Mouse (Mus musculus): Measurements from ENCODE around the gene 4930474N05Rik. TPM values are rescaled to one million over a fixed set of nuclear protein-coding genes. Genes with fewer than 3 reads are reported as not detected.

The 4930474N05Rik gene
- not detected in 2 replicates for polyA plus RNA-seq (2015; fragmentation: Nextera tagmentation; extraction: Ambion mirVana)

GRCm38 (mm10) chr14:36094617-36095016, at the start of gene 4930474N05Rik:
Gene 4930474N05Rik, plus strand, starts transcription at chr14:36094917.
- H3K4me3 ChIP-seq (ENCODE audit: low read depth, low read length) = no peak within 1 kb of the TSS
- no peaks in the 10 kb centered on the region for H3K9me3 ChIP-seq (replicated peaks; ENCODE audit: control insufficient read depth, low read length, poor library complexity, severe bottlenecking)
- H3K27me3 ChIP-seq (ENCODE audit: control insufficient read depth, insufficient read depth, low read depth, low read length) = no peaks in the 10 kb centered on the region
- no peak for ATAC-seq
- no peak within 1 kb of the TSS for H3K27ac ChIP-seq (ENCODE audit: low read length)
- no peaks in the 10 kb centered on the region for H3K4me1 ChIP-seq (ENCODE audit: control insufficient read depth, insufficient read depth, low read length)
- no peaks in the 10 kb centered on the region for H3K36me3 ChIP-seq (ENCODE audit: control insufficient read depth, insufficient read depth, low read length)
- H3K4me2 ChIP-seq (ENCODE audit: low read length) = no peak within 1 kb of the TSS
- no peak within 1 kb of the TSS for H3K9ac ChIP-seq (ENCODE audit: low read depth, low read length)

GRCm38 (mm10) chr14:36048746-36049391, 45.8 kb upstream of the 4930474N05Rik start:
- Histone ChIP-seq H3K36me3 (ENCODE audit: control insufficient read depth, insufficient read depth, low read length) (no peaks in the 10 kb centered on the region), H3K4me1 (ENCODE audit: control insufficient read depth, insufficient read depth, low read length) (no peaks in the 10 kb centered on the region), H3K4me2 (ENCODE audit: low read length) (no peak overlapping the region), H3K27me3 (ENCODE audit: control insufficient read depth, insufficient read depth, low read depth, low read length) (no peaks in the 10 kb centered on the region), H3K27ac (ENCODE audit: low read length) (no peak overlapping the region), H3K9ac (ENCODE audit: low read depth, low read length) (no peak overlapping the region), H3K9me3 (replicated peaks; ENCODE audit: control insufficient read depth, low read length, poor library complexity, severe bottlenecking) (no peaks in the 10 kb centered on the region), H3K4me3 (ENCODE audit: low read depth, low read length) (no peak overlapping the region)
- peak; percentile 70 for ATAC-seq
- 41% methylated on average over 9 of the region's 9 CpGs for WGBS

GRCm38 (mm10) chr14:36053281-36053680, 41.4 kb upstream of the 4930474N05Rik start:
- H3K9ac ChIP-seq (ENCODE audit: low read depth, low read length) = no peak overlapping the region

GRCm38 (mm10) chr14:36098528-36098927, 3.8 kb downstream of the 4930474N05Rik start:
- ATAC-seq = no peak
- Histone ChIP-seq H3K27ac (ENCODE audit: low read length) (no peak overlapping the region), H3K9ac (ENCODE audit: low read depth, low read length) (no peak overlapping the region), H3K36me3 (ENCODE audit: control insufficient read depth, insufficient read depth, low read length) (no peaks in the 10 kb centered on the region), H3K4me2 (ENCODE audit: low read length) (no peak overlapping the region), H3K4me3 (ENCODE audit: low read depth, low read length) (no peak overlapping the region), H3K27me3 (ENCODE audit: control insufficient read depth, insufficient read depth, low read depth, low read length) (no peaks in the 10 kb centered on the region), H3K9me3 (replicated peaks; ENCODE audit: control insufficient read depth, low read length, poor library complexity, severe bottlenecking) (no peaks in the 10 kb centered on the region), H3K4me1 (ENCODE audit: control insufficient read depth, insufficient read depth, low read length) (no peaks in the 10 kb centered on the region)
- WGBS = 86% methylated on average over 3 of the region's 3 CpGs

More at GRCm38 (mm10) chr14:36053281-36053680, 41.4 kb upstream of the 4930474N05Rik start:
- Histone ChIP-seq H3K9me3 (replicated peaks; ENCODE audit: control insufficient read depth, low read length, poor library complexity, severe bottlenecking) (no peaks in the 10 kb centered on the region), H3K27ac (ENCODE audit: low read length) (no peak overlapping the region), H3K4me2 (ENCODE audit: low read length) (no peak overlapping the region), H3K4me3 (ENCODE audit: low read depth, low read length) (no peak overlapping the region), H3K27me3 (ENCODE audit: control insufficient read depth, insufficient read depth, low read depth, low read length) (no peaks in the 10 kb centered on the region), H3K36me3 (ENCODE audit: control insufficient read depth, insufficient read depth, low read length) (no peaks in the 10 kb centered on the region), H3K4me1 (ENCODE audit: control insufficient read depth, insufficient read depth, low read length) (no peaks in the 10 kb centered on the region)
- 82% methylated on average over 2 of the region's 2 CpGs for WGBS
- no peak for ATAC-seq

GRCm38 (mm10) chr14:36099647-36100046, 4.9 kb downstream of the 4930474N05Rik start:
- Histone ChIP-seq H3K4me1 (ENCODE audit: control insufficient read depth, insufficient read depth, low read length) (no peaks in the 10 kb centered on the region), H3K4me3 (ENCODE audit: low read depth, low read length) (no peak overlapping the region), H3K27me3 (ENCODE audit: control insufficient read depth, insufficient read depth, low read depth, low read length) (no peaks in the 10 kb centered on the region), H3K4me2 (ENCODE audit: low read length) (no peak overlapping the region), H3K9me3 (replicated peaks; ENCODE audit: control insufficient read depth, low read length, poor library complexity, severe bottlenecking) (no peaks in the 10 kb centered on the region), H3K27ac (ENCODE audit: low read length) (no peak overlapping the region), H3K36me3 (ENCODE audit: control insufficient read depth, insufficient read depth, low read length) (no peaks in the 10 kb centered on the region), H3K9ac (ENCODE audit: low read depth, low read length) (no peak overlapping the region)
- ATAC-seq = no peak
- 70% methylated on average over 1 of the region's 1 CpGs for WGBS

GRCm38 (mm10) chr14:36100731-36101130, 6.0 kb downstream of the 4930474N05Rik start:
- Histone ChIP-seq H3K9me3 (replicated peaks; ENCODE audit: control insufficient read depth, low read length, poor library complexity, severe bottlenecking) (no peaks in the 10 kb centered on the region), H3K36me3 (ENCODE audit: control insufficient read depth, insufficient read depth, low read length) (no peaks in the 10 kb centered on the region), H3K4me1 (ENCODE audit: control insufficient read depth, insufficient read depth, low read length) (no peaks in the 10 kb centered on the region), H3K9ac (ENCODE audit: low read depth, low read length) (no peak overlapping the region), H3K4me3 (ENCODE audit: low read depth, low read length) (no peak overlapping the region), H3K27ac (ENCODE audit: low read length) (no peak overlapping the region), H3K27me3 (ENCODE audit: control insufficient read depth, insufficient read depth, low read depth, low read length) (no peaks in the 10 kb centered on the region), H3K4me2 (ENCODE audit: low read length) (no peak overlapping the region)
- 30% methylated on average over 1 of the region's 1 CpGs for WGBS
- no peak for ATAC-seq

- Histone ChIP-seq H3K4me1 (ENCODE audit: control insufficient read depth, insufficient read depth, low read length) (no peaks in the 10 kb centered on the region), H3K9me3 (replicated peaks; ENCODE audit: control insufficient read depth, low read length, poor library complexity, severe bottlenecking) (no peaks in the 10 kb centered on the region), H3K36me3 (ENCODE audit: control insufficient read depth, insufficient read depth, low read length) (no peaks in the 10 kb centered on the region), H3K4me3 (ENCODE audit: low read depth, low read length) (no peak overlapping the region), H3K27me3 (ENCODE audit: control insufficient read depth, insufficient read depth, low read depth, low read length) (no peaks in the 10 kb centered on the region), H3K4me2 (ENCODE audit: low read length) (no peak overlapping the region), H3K27ac (ENCODE audit: low read length) (no peak overlapping the region), H3K9ac (ENCODE audit: low read depth, low read length) (no peak overlapping the region)
- no peak for ATAC-seq
Measured at GRCm38 (mm10) chr14:36114481-36114880, 19.8 kb downstream of the 4930474N05Rik start.

- H3K4me1 ChIP-seq (ENCODE audit: control insufficient read depth, insufficient read depth, low read length) = no peaks in the 10 kb centered on the region
- no peak overlapping the region for H3K9ac ChIP-seq (ENCODE audit: low read depth, low read length)
- 63% methylated on average over 2 of the region's 2 CpGs for WGBS
- ATAC-seq = no peak
- no peak overlapping the region for H3K4me2 ChIP-seq (ENCODE audit: low read length)
- no peaks in the 10 kb centered on the region for H3K9me3 ChIP-seq (replicated peaks; ENCODE audit: control insufficient read depth, low read length, poor library complexity, severe bottlenecking)
- no peak overlapping the region for H3K27ac ChIP-seq (ENCODE audit: low read length)
- H3K4me3 ChIP-seq (ENCODE audit: low read depth, low read length) = no peak overlapping the region
- no peaks in the 10 kb centered on the region for H3K36me3 ChIP-seq (ENCODE audit: control insufficient read depth, insufficient read depth, low read length)
- H3K27me3 ChIP-seq (ENCODE audit: control insufficient read depth, insufficient read depth, low read depth, low read length) = no peaks in the 10 kb centered on the region
Measured at GRCm38 (mm10) chr14:36123775-36124335, 29.1 kb downstream of the 4930474N05Rik start.

- H3K4me2 ChIP-seq (ENCODE audit: low read length) = no peak overlapping the region
- H3K4me3 ChIP-seq (ENCODE audit: low read depth, low read length) = no peak overlapping the region
- 0 out of 2 replicates have a peak, but pooled peaks cover 2% of the 10 kb centered on the region for H3K4me1 ChIP-seq (ENCODE audit: control insufficient read depth, insufficient read depth, low read length)
- no peak overlapping the region for H3K9ac ChIP-seq (ENCODE audit: low read depth, low read length)
- H3K27ac ChIP-seq (ENCODE audit: low read length) = no peak overlapping the region
- H3K27me3 ChIP-seq (ENCODE audit: control insufficient read depth, insufficient read depth, low read depth, low read length) = no peaks in the 10 kb centered on the region
- 0 out of 2 replicates have a peak, but pooled peaks have one; percentile 11 for ATAC-seq
- WGBS = 19% methylated on average over 3 of the region's 3 CpGs
- H3K9me3 ChIP-seq (replicated peaks; ENCODE audit: control insufficient read depth, low read length, poor library complexity, severe bottlenecking) = no peaks in the 10 kb centered on the region
- H3K36me3 ChIP-seq (ENCODE audit: control insufficient read depth, insufficient read depth, low read length) = no peaks in the 10 kb centered on the region
Measured at GRCm38 (mm10) chr14:36135749-36136148, 41.0 kb downstream of the 4930474N05Rik start.
